Mouse (Mus musculus): ENCODE results near the gene Tgfbr2. TPM values are rescaled to one million over a fixed set of nuclear protein-coding genes. Genes with fewer than 3 reads are reported as not detected.

The Tgfbr2 gene
- polyA plus RNA-seq, 1 experiment from 2014 or later = 3.6 TPM

DNA sequence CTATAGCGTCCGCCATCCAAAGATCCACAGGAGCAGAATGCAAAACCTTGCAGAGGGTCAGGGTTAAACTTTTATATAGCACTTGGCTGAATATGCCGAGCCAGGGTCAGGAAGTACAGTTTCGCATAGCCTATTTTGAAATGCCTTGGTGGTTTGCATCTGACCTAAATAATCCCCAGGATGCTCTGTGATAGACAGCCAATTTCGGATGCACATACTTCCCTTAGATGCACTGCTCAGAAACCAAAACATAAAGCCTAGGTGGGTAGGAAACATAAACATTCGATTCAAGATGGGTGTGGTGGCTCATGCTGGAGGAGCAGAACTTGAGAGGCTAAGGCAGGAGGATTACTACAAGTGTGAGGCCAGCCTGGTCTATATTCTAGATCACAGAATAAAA, 6.1 kb downstream of the Tgfbr2 start:
- Histone ChIP-seq H3K4me1 (ENCODE audit: control insufficient read depth, insufficient read depth, low read length) (no peaks in the 10 kb centered on the region), H3K27ac (ENCODE audit: low read depth, low read length) (no peak overlapping the region), H3K4me3 (ENCODE audit: low read depth, low read length) (no peak overlapping the region), H3K4me2 (ENCODE audit: low read depth, low read length) (no peak overlapping the region), H3K36me3 (ENCODE audit: control insufficient read depth, insufficient read depth, low read length) (no peaks in the 10 kb centered on the region), H3K9ac (replicated peaks; ENCODE audit: low read depth, low read length) (no peak overlapping the region), H3K9me3 (ENCODE audit: control insufficient read depth, low read length) (no peaks in the 10 kb centered on the region), H3K27me3 (ENCODE audit: control insufficient read depth, insufficient read depth, low read length) (peaks cover 6% of the 10 kb centered on the region; the same call in 1 of the 2 replicates)
- WGBS = 87% methylated on average over 6 of the region's 6 CpGs
- no peak for ATAC-seq (ENCODE audit: low read depth)

DNA sequence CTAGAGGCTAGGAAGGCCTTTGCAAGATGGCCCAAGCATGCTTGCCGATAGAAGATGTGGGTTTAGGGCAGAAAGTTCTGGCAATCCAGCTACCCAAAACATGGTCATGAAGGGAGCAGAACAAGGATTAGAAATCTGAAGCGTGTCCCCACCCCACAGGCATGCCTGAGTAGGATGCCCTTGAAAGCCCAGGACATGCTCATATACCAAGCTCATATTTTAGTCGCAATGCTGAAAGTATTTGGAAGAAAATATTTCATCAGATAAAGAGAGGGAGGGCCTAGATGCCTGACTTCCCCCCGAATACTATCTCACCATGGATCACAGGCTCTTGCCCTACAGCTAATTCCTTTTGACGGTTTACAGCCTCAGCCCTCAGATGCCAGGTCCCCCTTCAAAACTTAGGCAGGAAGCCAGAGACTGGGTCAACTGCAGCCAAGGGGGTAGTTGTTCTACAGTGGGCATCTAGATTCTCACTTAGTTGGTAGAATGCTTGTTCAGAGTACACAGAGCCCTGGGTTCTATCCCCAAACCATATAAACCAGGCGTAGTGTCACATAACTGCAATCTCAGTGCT, 7.8 kb downstream of the Tgfbr2 start:
- Histone ChIP-seq H3K4me1 (ENCODE audit: control insufficient read depth, insufficient read depth, low read length) (no peaks in the 10 kb centered on the region), H3K4me2 (ENCODE audit: low read depth, low read length) (no peak overlapping the region), H3K9me3 (ENCODE audit: control insufficient read depth, low read length) (0 out of 2 replicates have a peak, but pooled peaks cover 2% of the 10 kb centered on the region), H3K9ac (replicated peaks; ENCODE audit: low read depth, low read length) (no peak overlapping the region), H3K36me3 (ENCODE audit: control insufficient read depth, insufficient read depth, low read length) (no peaks in the 10 kb centered on the region), H3K4me3 (ENCODE audit: low read depth, low read length) (no peak overlapping the region), H3K27ac (ENCODE audit: low read depth, low read length) (no peak overlapping the region), H3K27me3 (ENCODE audit: control insufficient read depth, insufficient read depth, low read length) (no peaks in the 10 kb centered on the region)
- no peak for ATAC-seq (ENCODE audit: low read depth)
- WGBS = 92% methylated on average over 6 of the region's 6 CpGs

DNA sequence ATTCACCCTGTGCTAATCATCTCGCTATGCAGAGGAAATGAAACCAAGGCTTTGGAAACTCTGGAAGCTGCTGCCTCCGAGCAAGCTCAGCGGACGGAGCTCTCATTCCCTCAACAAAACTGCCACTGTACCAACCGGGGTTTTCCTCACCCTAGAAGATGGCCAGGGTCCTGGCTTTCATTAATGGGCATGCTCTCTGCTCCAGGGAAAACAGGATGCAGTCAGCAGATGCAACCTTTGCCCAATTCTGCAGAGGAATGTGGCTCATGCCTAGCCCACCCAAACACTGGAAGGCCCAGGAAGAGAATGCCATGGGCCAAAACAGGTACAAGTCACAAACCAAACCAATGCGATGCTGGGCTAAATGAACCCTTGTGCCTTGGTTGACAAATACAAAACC, 8.8 kb downstream of the Tgfbr2 start:
- ATAC-seq (ENCODE audit: low read depth) = no peak
- no peak overlapping the region for H3K27ac ChIP-seq (ENCODE audit: low read depth, low read length)

DNA sequence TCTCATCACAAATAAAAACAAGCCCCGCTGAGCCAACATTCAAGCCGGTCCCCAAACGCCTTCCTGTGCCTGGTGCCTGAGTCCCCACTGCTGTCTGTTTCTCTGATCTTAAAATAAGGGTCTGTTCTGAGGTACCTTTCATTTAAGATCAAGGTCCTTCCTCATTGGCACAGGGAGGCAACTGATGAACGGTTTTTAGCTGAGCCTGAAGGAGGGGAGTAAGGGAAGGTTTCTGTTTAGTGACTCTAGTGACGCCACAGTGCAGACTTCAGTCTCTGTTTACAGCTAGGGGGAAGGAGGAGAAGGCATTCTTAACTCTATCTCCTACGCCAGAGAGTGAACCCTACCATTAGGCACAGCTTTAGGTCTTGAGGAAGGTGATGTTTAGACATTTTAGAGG, 11.3 kb downstream of the Tgfbr2 start:
- Histone ChIP-seq H3K9me3 (ENCODE audit: control insufficient read depth, low read length) (0 out of 2 replicates have a peak, but pooled peaks cover 2% of the 10 kb centered on the region), H3K4me3 (ENCODE audit: low read depth, low read length) (no peak overlapping the region), H3K27ac (ENCODE audit: low read depth, low read length) (no peak overlapping the region), H3K36me3 (ENCODE audit: control insufficient read depth, insufficient read depth, low read length) (no peaks in the 10 kb centered on the region), H3K9ac (replicated peaks; ENCODE audit: low read depth, low read length) (no peak overlapping the region), H3K4me1 (ENCODE audit: control insufficient read depth, insufficient read depth, low read length) (no peaks in the 10 kb centered on the region), H3K4me2 (ENCODE audit: low read depth, low read length) (no peak overlapping the region), H3K27me3 (ENCODE audit: control insufficient read depth, insufficient read depth, low read length) (no peaks in the 10 kb centered on the region)
- 79% methylated on average over 6 of the region's 6 CpGs for WGBS
- ATAC-seq (ENCODE audit: low read depth) = no peak

More for the DNA sequence above, 8.8 kb downstream of the Tgfbr2 start:
- H3K4me1 ChIP-seq (ENCODE audit: control insufficient read depth, insufficient read depth, low read length) = no peaks in the 10 kb centered on the region
- no peak overlapping the region for H3K4me3 ChIP-seq (ENCODE audit: low read depth, low read length)
- WGBS = 84% methylated on average over 6 of the region's 6 CpGs
- no peak overlapping the region for H3K4me2 ChIP-seq (ENCODE audit: low read depth, low read length)
- H3K27me3 ChIP-seq (ENCODE audit: control insufficient read depth, insufficient read depth, low read length) = no peaks in the 10 kb centered on the region
- no peaks in the 10 kb centered on the region for H3K36me3 ChIP-seq (ENCODE audit: control insufficient read depth, insufficient read depth, low read length)
- no peak overlapping the region for H3K9ac ChIP-seq (replicated peaks; ENCODE audit: low read depth, low read length)
- 0 out of 2 replicates have a peak, but pooled peaks cover 2% of the 10 kb centered on the region for H3K9me3 ChIP-seq (ENCODE audit: control insufficient read depth, low read length)

DNA sequence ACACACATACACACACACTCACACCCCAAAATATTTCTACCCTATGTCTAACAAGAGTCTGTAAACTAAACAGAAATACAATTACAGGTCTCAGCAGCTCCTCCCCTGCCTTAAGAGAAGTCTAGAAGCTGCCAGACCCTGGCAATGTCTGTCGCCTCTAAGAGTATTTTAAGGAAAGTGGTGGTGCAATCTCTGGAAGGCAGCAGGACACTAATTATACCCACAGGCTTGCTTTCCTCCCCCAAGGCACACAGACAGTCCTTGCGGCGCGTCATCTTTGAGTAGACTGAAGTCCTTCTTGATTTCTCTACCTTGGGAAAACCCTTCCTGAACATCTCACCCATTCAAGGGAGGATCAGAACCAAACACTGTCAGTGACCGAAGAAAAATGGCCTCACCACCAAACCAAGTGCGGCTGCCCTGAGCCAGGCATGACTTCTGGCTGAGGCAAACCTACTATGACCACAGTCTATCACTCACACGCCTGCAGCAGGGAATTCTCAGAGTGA, 12.2 kb downstream of the Tgfbr2 start:
- H3K4me2 ChIP-seq (ENCODE audit: low read depth, low read length) = no peak overlapping the region
- H3K9me3 ChIP-seq (ENCODE audit: control insufficient read depth, low read length) = 0 out of 2 replicates have a peak, but pooled peaks cover 2% of the 10 kb centered on the region
- ATAC-seq (ENCODE audit: low read depth) = no peak
- H3K27me3 ChIP-seq (ENCODE audit: control insufficient read depth, insufficient read depth, low read length) = no peaks in the 10 kb centered on the region
- WGBS = 96% methylated on average over 7 of the region's 7 CpGs
- no peaks in the 10 kb centered on the region for H3K36me3 ChIP-seq (ENCODE audit: control insufficient read depth, insufficient read depth, low read length)
- H3K4me1 ChIP-seq (ENCODE audit: control insufficient read depth, insufficient read depth, low read length) = no peaks in the 10 kb centered on the region
- H3K4me3 ChIP-seq (ENCODE audit: low read depth, low read length) = no peak overlapping the region
- no peak overlapping the region for H3K27ac ChIP-seq (ENCODE audit: low read depth, low read length)
- H3K9ac ChIP-seq (replicated peaks; ENCODE audit: low read depth, low read length) = no peak overlapping the region

DNA sequence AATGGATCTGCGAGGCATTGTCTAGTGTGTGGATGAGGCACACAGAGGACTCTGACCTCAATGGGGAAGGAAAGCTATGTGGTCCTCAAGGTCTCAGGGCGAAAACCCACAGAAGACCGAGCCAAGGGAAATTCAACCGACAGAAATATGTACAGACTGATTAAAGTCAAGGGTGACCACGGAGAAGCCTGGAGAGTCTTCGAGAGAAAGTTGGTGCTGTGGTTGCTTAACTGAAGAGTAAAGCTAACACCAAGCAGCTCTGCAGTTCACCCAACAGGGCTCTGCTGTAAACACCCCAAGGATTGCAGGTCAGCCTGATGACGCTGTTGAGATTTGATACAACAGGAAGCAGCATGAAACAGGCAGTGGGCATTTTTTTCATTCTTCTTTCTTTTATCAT, 14.3 kb downstream of the Tgfbr2 start:
- WGBS = 90% methylated on average over 7 of the region's 7 CpGs

DNA sequence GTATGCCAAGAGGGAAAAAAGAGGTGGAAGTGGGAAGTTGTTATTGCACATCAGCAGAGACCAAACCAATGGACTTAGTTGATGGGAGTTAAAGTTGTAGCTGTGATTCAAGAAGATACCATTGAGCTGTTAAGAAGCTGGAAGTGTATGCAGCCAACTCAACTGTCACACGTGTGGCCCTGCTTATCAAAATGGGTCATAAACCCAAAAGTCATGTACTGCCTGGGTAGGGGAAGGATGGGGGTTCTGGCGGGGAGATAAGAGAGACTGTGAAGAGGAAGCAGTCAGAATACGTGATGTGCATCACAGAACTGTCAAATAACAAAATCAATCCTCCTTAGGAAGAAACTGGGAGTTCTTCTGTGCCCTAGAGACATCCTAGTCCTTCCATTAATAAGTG, 15.1 kb downstream of the Tgfbr2 start:
- H3K9me3 ChIP-seq (ENCODE audit: control insufficient read depth, low read length) = 0 out of 2 replicates have a peak, but pooled peaks cover 2% of the 10 kb centered on the region
- 92% methylated on average over 3 of the region's 3 CpGs for WGBS
- no peak overlapping the region for H3K27ac ChIP-seq (ENCODE audit: low read depth, low read length)
- H3K27me3 ChIP-seq (ENCODE audit: control insufficient read depth, insufficient read depth, low read length) = no peaks in the 10 kb centered on the region
- no peak overlapping the region for H3K4me3 ChIP-seq (ENCODE audit: low read depth, low read length)
- H3K4me1 ChIP-seq (ENCODE audit: control insufficient read depth, insufficient read depth, low read length) = no peaks in the 10 kb centered on the region
- no peak for ATAC-seq (ENCODE audit: low read depth)
- no peak overlapping the region for H3K4me2 ChIP-seq (ENCODE audit: low read depth, low read length)
- H3K9ac ChIP-seq (replicated peaks; ENCODE audit: low read depth, low read length) = no peak overlapping the region
- no peaks in the 10 kb centered on the region for H3K36me3 ChIP-seq (ENCODE audit: control insufficient read depth, insufficient read depth, low read length)

More for the DNA sequence above, 14.3 kb downstream of the Tgfbr2 start:
- no peak overlapping the region for H3K9ac ChIP-seq (replicated peaks; ENCODE audit: low read depth, low read length)
- ATAC-seq (ENCODE audit: low read depth) = no peak
- H3K4me1 ChIP-seq (ENCODE audit: control insufficient read depth, insufficient read depth, low read length) = no peaks in the 10 kb centered on the region
- no peak overlapping the region for H3K4me2 ChIP-seq (ENCODE audit: low read depth, low read length)
- no peak overlapping the region for H3K4me3 ChIP-seq (ENCODE audit: low read depth, low read length)
- H3K27ac ChIP-seq (ENCODE audit: low read depth, low read length) = no peak overlapping the region
- 0 out of 2 replicates have a peak, but pooled peaks cover 2% of the 10 kb centered on the region for H3K9me3 ChIP-seq (ENCODE audit: control insufficient read depth, low read length)
- H3K36me3 ChIP-seq (ENCODE audit: control insufficient read depth, insufficient read depth, low read length) = no peaks in the 10 kb centered on the region
- no peaks in the 10 kb centered on the region for H3K27me3 ChIP-seq (ENCODE audit: control insufficient read depth, insufficient read depth, low read length)

DNA sequence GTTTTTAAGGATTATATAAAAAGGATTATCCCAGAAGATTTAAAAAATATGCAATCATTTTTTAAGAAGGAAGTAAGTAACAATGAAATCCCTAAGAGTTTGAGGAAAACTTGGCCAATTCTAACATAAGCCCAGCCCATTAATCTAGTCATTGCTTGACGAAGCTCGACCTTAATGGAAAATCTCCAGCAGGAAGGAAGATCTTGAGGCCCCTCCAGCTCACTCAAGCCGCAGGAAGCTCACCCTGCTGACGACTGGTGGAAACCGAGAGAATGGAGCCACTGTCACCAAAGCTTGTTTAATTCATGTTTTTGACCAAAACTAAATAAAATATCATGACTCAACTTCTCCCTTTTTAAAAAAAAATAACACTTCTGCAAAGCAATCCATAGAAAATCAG, 18.7 kb downstream of the Tgfbr2 start:
- whole genome bisulfite sequencing = 83% methylated on average over 5 of the region's 5 CpGs
- no peak overlapping the region for H3K4me2 ChIP-seq (ENCODE audit: low read depth, low read length)
- no peaks in the 10 kb centered on the region for H3K27me3 ChIP-seq (ENCODE audit: control insufficient read depth, insufficient read depth, low read length)
- no peaks in the 10 kb centered on the region for H3K4me1 ChIP-seq (ENCODE audit: control insufficient read depth, insufficient read depth, low read length)
- H3K9ac ChIP-seq (replicated peaks; ENCODE audit: low read depth, low read length) = no peak overlapping the region
- H3K4me3 ChIP-seq (ENCODE audit: low read depth, low read length) = no peak overlapping the region
- no peak for ATAC-seq (ENCODE audit: low read depth)
- H3K9me3 ChIP-seq (ENCODE audit: control insufficient read depth, low read length) = no peaks in the 10 kb centered on the region
- no peaks in the 10 kb centered on the region for H3K36me3 ChIP-seq (ENCODE audit: control insufficient read depth, insufficient read depth, low read length)
- H3K27ac ChIP-seq (ENCODE audit: low read depth, low read length) = no peak overlapping the region

DNA sequence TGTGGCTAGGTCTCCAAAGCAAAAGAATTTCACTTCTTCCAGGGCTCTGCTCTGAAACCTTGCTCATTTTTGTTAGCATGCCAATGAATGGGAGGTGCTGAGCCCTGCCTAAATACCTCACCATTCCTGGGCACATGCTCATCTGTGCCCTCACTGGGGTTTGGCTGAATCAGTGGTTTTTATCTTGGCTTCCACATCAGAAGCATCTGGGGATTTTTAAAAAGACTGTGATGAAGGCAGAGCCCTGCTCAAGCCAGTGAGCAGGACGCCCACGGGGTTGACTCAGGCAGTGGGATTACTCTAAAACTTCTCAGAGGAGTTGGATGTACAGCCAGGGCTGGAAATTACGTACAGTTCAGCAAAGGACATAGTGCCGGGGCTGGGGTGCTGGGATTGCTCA, 22.3 kb downstream of the Tgfbr2 start:
- Histone ChIP-seq H3K27ac (ENCODE audit: low read depth, low read length) (no peak overlapping the region), H3K9ac (replicated peaks; ENCODE audit: low read depth, low read length) (no peak overlapping the region), H3K4me1 (ENCODE audit: control insufficient read depth, insufficient read depth, low read length) (no peaks in the 10 kb centered on the region), H3K36me3 (ENCODE audit: control insufficient read depth, insufficient read depth, low read length) (no peaks in the 10 kb centered on the region), H3K4me2 (ENCODE audit: low read depth, low read length) (no peak overlapping the region), H3K9me3 (ENCODE audit: control insufficient read depth, low read length) (no peaks in the 10 kb centered on the region), H3K4me3 (ENCODE audit: low read depth, low read length) (no peak overlapping the region), H3K27me3 (ENCODE audit: control insufficient read depth, insufficient read depth, low read length) (no peaks in the 10 kb centered on the region)
- 85% methylated on average over 4 of the region's 4 CpGs for WGBS
- ATAC-seq (ENCODE audit: low read depth) = no peak

All from neural tube, embryonic 14.5 days (tissue).